In the genomic region with DNA sequence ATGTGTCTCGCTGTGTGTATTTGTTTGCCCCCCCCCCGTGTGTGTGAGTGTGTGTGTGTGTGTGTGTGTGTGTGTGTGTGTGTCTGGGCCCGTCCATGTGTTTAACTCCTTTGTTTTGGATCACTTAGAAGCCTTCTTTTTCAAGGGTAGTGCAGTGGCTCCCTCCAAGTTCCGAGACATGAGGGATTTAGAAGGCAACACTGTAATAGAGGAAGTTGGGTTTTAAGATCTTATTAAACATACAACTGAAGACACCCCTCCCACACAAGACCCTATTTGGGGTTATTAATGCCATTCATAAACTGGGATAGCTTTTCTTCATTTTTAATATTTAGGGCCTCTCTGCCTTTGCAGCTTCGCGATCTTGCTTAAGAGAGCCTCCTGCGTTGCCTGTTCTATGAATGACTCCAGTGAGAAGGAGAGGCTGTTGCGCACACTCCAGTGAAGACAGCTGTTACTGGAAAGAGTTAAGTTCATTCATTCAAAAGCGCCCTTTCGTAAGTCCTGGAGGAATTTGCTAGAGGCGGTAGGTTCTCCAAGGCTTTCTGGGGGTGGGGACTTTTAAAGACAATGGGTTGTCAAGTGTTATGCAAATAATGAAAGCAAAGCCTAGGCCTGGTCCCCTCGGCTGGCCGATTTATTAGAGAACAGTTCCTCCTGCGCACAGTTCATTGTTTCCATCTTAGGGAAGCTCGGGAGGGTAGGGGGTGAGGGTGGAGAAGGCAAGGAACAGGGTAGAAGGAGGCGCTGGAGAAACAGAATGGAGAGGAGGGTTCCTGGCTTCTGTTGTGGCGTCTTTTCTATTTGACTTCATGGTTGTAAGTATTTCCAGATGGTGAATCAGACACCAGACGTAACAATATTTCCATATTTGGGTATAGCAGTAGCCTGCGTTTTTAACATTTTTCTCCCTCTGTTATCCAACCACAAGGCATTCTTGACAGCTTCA, we compare ENCODE assay signal across 8 mouse cellular contexts. TPM values are rescaled to one million over a fixed set of nuclear protein-coding genes. Genes with fewer than 3 reads are reported as not detected.
DNase-seq lines count a peak whose midpoint lies in the region; ATAC-seq lines count a peak whose summit lies in the region.

No protein-coding gene starts in this region.

- peak overlapping the region; percentile 75 for H3K4me3 ChIP-seq in heart, embryonic 10.5 days
- peak overlapping the region; percentile 46; the same call in 1 of the 2 replicates for H3K4me3 ChIP-seq in midbrain, embryonic 14.5 days (replicated peaks; ENCODE audit: low read depth, low read length)

- peaks cover 57% of the 10 kb centered on the region for H3K4me1 ChIP-seq in heart, embryonic 10.5 days
- H3K4me1 ChIP-seq in midbrain, embryonic 14.5 days (ENCODE audit: control insufficient read depth, insufficient read depth, low read length): peaks cover 39% of the 10 kb centered on the region

- H3K27me3 ChIP-seq in heart, embryonic 10.5 days (ENCODE audit: insufficient read depth, poor library complexity, severe bottlenecking): no peaks in the 10 kb centered on the region
- H3K27me3 ChIP-seq in midbrain, embryonic 14.5 days (ENCODE audit: control insufficient read depth, insufficient read depth, low read length): peaks cover 40% of the 10 kb centered on the region

- whole genome bisulfite sequencing in heart, embryonic 10.5 days: 3% methylated on average over 19 of the region's 19 CpGs
- WGBS in midbrain, embryonic 14.5 days: 4% methylated on average over 19 of the region's 19 CpGs

- H3K27ac ChIP-seq in heart, embryonic 10.5 days: peak overlapping the region; percentile 97
- no peak overlapping the region for H3K27ac ChIP-seq in midbrain, embryonic 14.5 days (replicated peaks; ENCODE audit: low read depth, low read length)

- peaks cover 26% of the 10 kb centered on the region for H3K36me3 ChIP-seq in heart, embryonic 10.5 days
- H3K36me3 ChIP-seq in midbrain, embryonic 14.5 days (ENCODE audit: control insufficient read depth, insufficient read depth, low read length): no peaks in the 10 kb centered on the region

- peak; percentile 93 for DNase-seq in ES-CJ7 (ENCODE audit: low read depth, low spot score)
- peak; percentile 77 for DNase-seq in brain, embryonic 18.5 days (ENCODE audit: low read depth, low spot score)
- DNase-seq in heart, embryonic 10.5 days (ENCODE audit: low spot score): peak; percentile 77
- DNase-seq in kidney, postnatal 36 days: peak; percentile 13 to 25
- DNase-seq in midbrain, embryonic 14.5 days: peak; percentile 55
- no peak for DNase-seq in layer of hippocampus, postnatal 10 days (ENCODE audit: low spot score in 2 of 2)
- DNase-seq in adrenal gland, postnatal 36 days: no peak
- DNase-seq in left cerebral cortex, adult 9 months (ENCODE audit: low spot score in 2 of 2): no peak

- ATAC-seq in midbrain, embryonic 14.5 days (ENCODE audit: low FRiP score, low TSS enrichment): no peak

- peak overlapping the region; percentile 89 for H3K4me2 ChIP-seq in midbrain, embryonic 14.5 days (ENCODE audit: low read length)

- H3K9me3 ChIP-seq in heart, embryonic 10.5 days: no peaks in the 10 kb centered on the region
- no peaks in the 10 kb centered on the region for H3K9me3 ChIP-seq in midbrain, embryonic 14.5 days (ENCODE audit: control insufficient read depth, low read length)

- H3K9ac ChIP-seq in midbrain, embryonic 14.5 days (replicated peaks; ENCODE audit: low read length): no peak overlapping the region

RNA-seq across cellular contexts. Expression of a gene that starts 1.5 kb away (rescaled TPM):
- polyA plus RNA-seq in heart, embryonic 10.5 days (2016; fragmentation: Nextera tagmentation; extraction: Ambion mirVana): 78.7 and 82.7 TPM in 2 replicates
- polyA plus RNA-seq in midbrain, embryonic 14.5 days (2014; fragmentation: Nextera tagmentation; extraction: Ambion mirVana): 3.9 and 5.6 TPM in 2 replicates
- total RNA-seq in layer of hippocampus, postnatal 10 days (2021): 1 to 10 TPM; 6.1 to 6.8 TPM
- 10 to 100 TPM; 19.4 to 25.8 TPM for total RNA-seq in adrenal gland, postnatal 36 days (2021)

Comparison
In these comparisons a context has a peak if more than half of its experiments do, and no peak if none do; other contexts are left out.
1. DNase-seq: peak in ES-CJ7 (single experiment), brain, embryonic 18.5 days (single experiment), heart, embryonic 10.5 days (single experiment), kidney, postnatal 36 days (2 of 2) and midbrain, embryonic 14.5 days (single experiment); none in layer of hippocampus, postnatal 10 days (0 of 2), adrenal gland, postnatal 36 days (0 of 2) and left cerebral cortex, adult 9 months (0 of 2).